Mouse (Mus musculus) spleen, adult 10 weeks (tissue): Measurements from ENCODE around the gene Tcl1b2. TPM values are rescaled to one million over a fixed set of nuclear protein-coding genes. Genes with fewer than 3 reads are reported as not detected.

Source experiments
- polyA plus RNA-seq: library from polyadenylated mRNA; stranded (reverse); fragments of 350-450 nt; fragmentation: Illumina TruSeq; extraction: RNeasy Lipid Tissue Mini Kit (QIAGEN cat#74804); gene quantifications from one replicate; pipeline ENCODE4 v1.2.3, GENCODE M21; 2015; ENCODE audit warnings: low replicate concordance; ENCODE audit not compliant: insufficient read depth

The Tcl1b2 gene
- not detected for polyA plus RNA-seq

GRCm38 (mm10) chr12:105145714-105146113 lies at the start of gene Tcl1b2:
Gene Tcl1b2 (plus strand): TSS chr12:105146014.

GRCm38 (mm10) chr12:105159390-105159789 lies 13.6 kb downstream of the Tcl1b2 start, which contains the start of gene Tcl1b1:
Gene Tcl1b1 (plus strand): TSS chr12:105159690.

GRCm38 (mm10) chr12:105176044-105176443 lies 30.2 kb downstream of the Tcl1b2 start, which contains the start of gene Tcl1b5:
Gene Tcl1b5 (plus strand): TSS chr12:105176344.

GRCm38 (mm10) chr12:105190743-105191142 lies 44.9 kb downstream of the Tcl1b2 start, which contains the start of gene Tcl1b3:
Gene Tcl1b3 (plus strand): TSS chr12:105191043.

GRCm38 (mm10) chr12:105201657-105202056 lies 55.8 kb downstream of the Tcl1b2 start, which contains the start of gene Tcl1b4:
Gene Tcl1b4 (plus strand): TSS chr12:105201957.

Other genes starting within 250 kb of the Tcl1b2 start
- 8.1 TPM for gene Syne3, start 136.2 kb upstream of the Tcl1b2 start, polyA plus RNA-seq
- gene Glrx5, start 113.3 kb upstream of the Tcl1b2 start, polyA plus RNA-seq, result 13.9 TPM
- gene Tcl1b1, start 13.7 kb downstream of the Tcl1b2 start, polyA plus RNA-seq, result not detected
- not detected for gene Tcl1b5, start 30.3 kb downstream of the Tcl1b2 start, polyA plus RNA-seq
- gene Tcl1b3, start 45.0 kb downstream of the Tcl1b2 start, polyA plus RNA-seq, result not detected
- gene Tcl1b4, start 55.9 kb downstream of the Tcl1b2 start, polyA plus RNA-seq, result not detected
- gene Tcl1, start 76.8 kb downstream of the Tcl1b2 start, polyA plus RNA-seq, result not detected
- gene Tunar, start 187.9 kb downstream of the Tcl1b2 start, polyA plus RNA-seq, result not detected